In the genomic region with DNA sequence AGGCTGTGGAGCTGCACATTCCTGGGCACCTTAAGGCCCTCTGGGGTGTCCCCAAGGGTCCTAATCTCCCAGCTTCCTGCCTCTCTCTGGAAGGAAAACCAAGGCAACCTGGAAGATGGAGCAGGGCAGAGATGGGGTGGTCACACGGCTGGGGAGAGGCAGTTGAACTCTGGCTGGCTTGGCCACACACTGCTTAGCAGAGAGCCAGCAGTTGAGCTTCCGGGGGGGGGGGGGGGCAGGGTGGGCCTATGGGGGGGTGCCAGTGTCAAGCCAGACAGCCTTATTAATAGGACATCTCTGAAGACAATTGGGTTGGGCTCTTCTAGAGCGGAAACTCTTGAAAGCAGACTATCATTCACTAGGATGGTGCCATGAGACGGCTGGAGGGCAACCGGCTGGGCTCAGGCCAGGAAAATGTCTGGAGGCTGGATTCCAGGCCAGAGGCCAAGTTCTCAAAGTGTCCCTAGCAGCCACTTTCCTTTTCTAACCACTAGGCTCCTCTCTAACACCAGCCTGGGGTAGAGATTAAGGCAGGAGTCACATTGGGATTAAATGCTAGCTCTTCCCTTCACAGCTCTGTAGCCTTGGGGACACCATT, we compare ENCODE assay signal across 12 mouse cellular contexts. TPM values are rescaled to one million over a fixed set of nuclear protein-coding genes. Genes with fewer than 3 reads are reported as not detected.
DNase-seq lines count a peak whose midpoint lies in the region; ATAC-seq lines count a peak whose summit lies in the region.
"Had no signal": no experiment of that assay in that cellular context is flagged by ENCODE, and none has a peak within 500 bp of the region (broad histone marks: within the 10 kb centered on the region; RNA-seq: fewer than 3 reads in every experiment).

No protein-coding gene starts in this region.

- WGBS in hindbrain, embryonic 16.5 days, result 56% methylated on average over 5 of the region's 5 CpGs
- WGBS in hindbrain, embryonic 11.5 days, result 79% methylated on average over 4 of the region's 5 CpGs
- WGBS in heart, embryonic 16.5 days, result 28% methylated on average over 4 of the region's 5 CpGs
- WGBS in lung, embryonic 16.5 days, result 41% methylated on average over 4 of the region's 5 CpGs

- no peak for DNase-seq in hindbrain, embryonic 11.5 days (ENCODE audit: low spot score)
- peak; percentile 42 for DNase-seq in adrenal gland, adult 8-10 months
- DNase-seq in ovary, postnatal 14 days (ENCODE audit: low spot score), result no peak
- no peak for DNase-seq in c-Kit-positive CD71-positive TER-119-positive erythroid progenitor cells, embryonic 14.5 days (ENCODE audit: low spot score)
- no peak for DNase-seq in cerebellum, adult 8-10 months
- DNase-seq: cerebellum, adult 9-10 months had no signal

- no peak overlapping the region for H3K27ac ChIP-seq in hindbrain, embryonic 16.5 days (ENCODE audit: low read depth, low read length)
- H3K27ac ChIP-seq in hindbrain, embryonic 11.5 days (ENCODE audit: low read depth, low read length), result no peak overlapping the region
- peak overlapping the region; percentile 34; the same call in 1 of the 2 replicates for H3K27ac ChIP-seq in heart, embryonic 16.5 days (ENCODE audit: low read length)
- no peak overlapping the region for H3K27ac ChIP-seq in lung, embryonic 16.5 days (ENCODE audit: low read length)
- H3K27ac ChIP-seq: lung, embryonic 15.5 days had no signal

- no peak overlapping the region for H3K9ac ChIP-seq in hindbrain, embryonic 16.5 days (ENCODE audit: low read depth, low read length)
- H3K9ac ChIP-seq in hindbrain, embryonic 11.5 days (ENCODE audit: low read depth, low read length), result no peak overlapping the region
- H3K9ac ChIP-seq in heart, embryonic 16.5 days (ENCODE audit: low read length), result no peak overlapping the region
- H3K9ac ChIP-seq in lung, embryonic 16.5 days (ENCODE audit: low read length), result no peak overlapping the region
- H3K9ac ChIP-seq: lung, embryonic 15.5 days had no signal

- no peaks in the 10 kb centered on the region for H3K27me3 ChIP-seq in hindbrain, embryonic 16.5 days (replicated peaks; ENCODE audit: control insufficient read depth, insufficient read depth, low read length)
- H3K27me3 ChIP-seq in hindbrain, embryonic 11.5 days (ENCODE audit: control insufficient read depth, insufficient read depth, low read length), result no peaks in the 10 kb centered on the region
- H3K27me3 ChIP-seq in heart, embryonic 16.5 days (ENCODE audit: control insufficient read depth, insufficient read depth, low read length), result no peaks in the 10 kb centered on the region
- no peaks in the 10 kb centered on the region for H3K27me3 ChIP-seq in lung, embryonic 16.5 days (ENCODE audit: control insufficient read depth, insufficient read depth, low read depth, low read length)
- H3K27me3 ChIP-seq: lung, embryonic 15.5 days had no signal

- no peak overlapping the region for H3K4me2 ChIP-seq in hindbrain, embryonic 16.5 days (ENCODE audit: low read length)
- H3K4me2 ChIP-seq in hindbrain, embryonic 11.5 days (replicated peaks; ENCODE audit: low read depth, low read length), result no peak overlapping the region
- H3K4me2 ChIP-seq in heart, embryonic 16.5 days (ENCODE audit: low read depth, low read length), result no peak overlapping the region
- H3K4me2 ChIP-seq in lung, embryonic 16.5 days (ENCODE audit: low read depth, low read length), result no peak overlapping the region
- H3K4me2 ChIP-seq: lung, embryonic 15.5 days had no signal

- H3K36me3 ChIP-seq in hindbrain, embryonic 16.5 days (ENCODE audit: control insufficient read depth, insufficient read depth, low read length), result no peaks in the 10 kb centered on the region
- no peaks in the 10 kb centered on the region for H3K36me3 ChIP-seq in hindbrain, embryonic 11.5 days (ENCODE audit: control insufficient read depth, insufficient read depth, low read length)
- no peaks in the 10 kb centered on the region for H3K36me3 ChIP-seq in heart, embryonic 16.5 days (ENCODE audit: control insufficient read depth, insufficient read depth)
- H3K36me3 ChIP-seq in lung, embryonic 16.5 days (ENCODE audit: control insufficient read depth, insufficient read depth, low read length), result no peaks in the 10 kb centered on the region
- H3K36me3 ChIP-seq: lung, embryonic 15.5 days had no signal

- no peak overlapping the region for H3K4me3 ChIP-seq in hindbrain, embryonic 16.5 days (ENCODE audit: low read length)
- no peak overlapping the region for H3K4me3 ChIP-seq in hindbrain, embryonic 11.5 days (ENCODE audit: low read depth, low read length)
- H3K4me3 ChIP-seq in heart, embryonic 16.5 days (ENCODE audit: low read length), result no peak overlapping the region
- no peak overlapping the region for H3K4me3 ChIP-seq in lung, embryonic 16.5 days (ENCODE audit: low read length)
- H3K4me3 ChIP-seq: lung, embryonic 15.5 days had no signal

- H3K9me3 ChIP-seq in hindbrain, embryonic 16.5 days (ENCODE audit: control insufficient read depth, low read length), result no peaks in the 10 kb centered on the region
- no peaks in the 10 kb centered on the region for H3K9me3 ChIP-seq in hindbrain, embryonic 11.5 days (ENCODE audit: control insufficient read depth, low read length)
- H3K9me3 ChIP-seq in heart, embryonic 16.5 days (replicated peaks; ENCODE audit: control insufficient read depth, low read length), result no peaks in the 10 kb centered on the region
- no peaks in the 10 kb centered on the region for H3K9me3 ChIP-seq in lung, embryonic 16.5 days (ENCODE audit: control insufficient read depth, low read length)
- H3K9me3 ChIP-seq: lung, embryonic 15.5 days had no signal

- H3K4me1 ChIP-seq in hindbrain, embryonic 16.5 days (ENCODE audit: control insufficient read depth, insufficient read depth, low read depth, low read length), result no peaks in the 10 kb centered on the region
- no peaks in the 10 kb centered on the region for H3K4me1 ChIP-seq in hindbrain, embryonic 11.5 days (replicated peaks; ENCODE audit: control insufficient read depth, insufficient read depth, low read length)
- peaks cover 6% of the 10 kb centered on the region; the same call in 1 of the 2 replicates for H3K4me1 ChIP-seq in heart, embryonic 16.5 days (ENCODE audit: control insufficient read depth, insufficient read depth, low read length)
- no peaks in the 10 kb centered on the region for H3K4me1 ChIP-seq in lung, embryonic 16.5 days (replicated peaks; ENCODE audit: control insufficient read depth, insufficient read depth, low read length)
- H3K4me1 ChIP-seq: lung, embryonic 15.5 days had no signal

- peak; percentile 46; the same call in 1 of the 2 replicates for ATAC-seq in hindbrain, embryonic 16.5 days
- ATAC-seq in hindbrain, embryonic 11.5 days (ENCODE audit: low FRiP score), result no peak
- ATAC-seq in heart, embryonic 16.5 days (replicated peaks; ENCODE audit: extremely low read depth, insufficient read depth, low FRiP score), result peak; percentile 67
- ATAC-seq in lung, embryonic 16.5 days (ENCODE audit: low read depth), result 0 out of 2 replicates have a peak, but pooled peaks have one; percentile 34

RNA-seq across cellular contexts. Expression of a gene that starts 24.8 kb away (rescaled TPM):
- 0.89 and 1.2 TPM in 2 replicates for polyA plus RNA-seq in hindbrain, embryonic 16.5 days (2015; fragmentation: Nextera tagmentation; extraction: Ambion mirVana)
- 0.27 and 0.46 TPM in 2 replicates for polyA plus RNA-seq in hindbrain, embryonic 11.5 days (2014; fragmentation: Nextera tagmentation; extraction: Ambion mirVana)
- 1 to 10 TPM; 3.7 to 6.7 (median 5.6) TPM for total RNA-seq in adrenal gland, adult 8-10 months (2022)
- 0.45 and 0.49 TPM in 2 replicates for polyA plus RNA-seq in heart, embryonic 16.5 days (2015; fragmentation: Nextera tagmentation; extraction: Ambion mirVana)
- polyA plus RNA-seq in lung, embryonic 16.5 days (2015; fragmentation: Nextera tagmentation; extraction: Ambion mirVana), result 0.40 and 0.58 TPM in 2 replicates
- total RNA-seq: granulocyte monocyte progenitor cell, adult 5-6 weeks had no signal

RNA-seq across cellular contexts. Expression of a gene that starts 35.9 kb away (rescaled TPM):
- not detected in 2 replicates for polyA plus RNA-seq in hindbrain, embryonic 16.5 days (2015; fragmentation: Nextera tagmentation; extraction: Ambion mirVana)
- polyA plus RNA-seq in hindbrain, embryonic 11.5 days (2014; fragmentation: Nextera tagmentation; extraction: Ambion mirVana), result 0.14 TPM in 1 of 2 replicates, not detected in the other
- total RNA-seq in adrenal gland, adult 8-10 months (2022), result not detected
- polyA plus RNA-seq in heart, embryonic 16.5 days (2015; fragmentation: Nextera tagmentation; extraction: Ambion mirVana), result 0.66 and 1.1 TPM in 2 replicates
- 2.8 and 4.3 TPM in 2 replicates for polyA plus RNA-seq in lung, embryonic 16.5 days (2015; fragmentation: Nextera tagmentation; extraction: Ambion mirVana)
- total RNA-seq: granulocyte monocyte progenitor cell, adult 5-6 weeks; left cerebral cortex, postnatal 36 days had no signal
